Mouse (Mus musculus) granulocyte monocyte progenitor cell, adult 5-6 weeks (primary cell): Measurements from ENCODE around the gene A030005L19Rik. TPM values are rescaled to one million over a fixed set of nuclear protein-coding genes. Genes with fewer than 3 reads are reported as not detected.
"Not testable (repeated sequence)": the region's sequence is repeated elsewhere in the genome, so short reads cannot be mapped to it uniquely, and the experiment has no call there.

ENCODE experiments used
- ATAC-seq: replicated peaks from 2 replicates; pipeline ENCODE4 v1.8.0; 2016; ENCODE audit warnings: mild to moderate bottlenecking, moderate TSS enrichment, inconsistent platforms; ENCODE audit not compliant: poor library complexity, severe bottlenecking
- total RNA-seq, 2 experiments: library from RNA; stranded (forward) in 1 of 2; stranded (reverse) in 1 of 2; fragments of 200-712, 200-1000 nt in 1 of 2; fragments of >200 nt in 1 of 2; fragmentation: Nextera tagmentation in 1 of 2; gene quantifications; 2 replicates each; pipeline ENCODE4 v1.2.3; 2014 to 2017

The A030005L19Rik gene
- total RNA-seq (2014; fragmentation: Nextera tagmentation) = 1.5 TPM in 1 of 2 replicates, not detected in the other
- total RNA-seq (2017) = not detected in 2 replicates

- ATAC-seq = no peak
Observed at GRCm38 (mm10) chr1:82913025-82913424, at the start of gene A030005L19Rik. TSS of gene A030005L19Rik (plus strand) at chr1:82913325.

GRCm38 (mm10) chr1:82870202-82870601 is 42.9 kb upstream of the A030005L19Rik start:
- ATAC-seq = no peak

GRCm38 (mm10) chr1:82879172-82879571 is 34.0 kb upstream of the A030005L19Rik start:
- no peak for ATAC-seq

- no peak for ATAC-seq
Observed at GRCm38 (mm10) chr1:82880196-82880595, 32.9 kb upstream of the A030005L19Rik start.

GRCm38 (mm10) chr1:82893269-82893668 is 19.9 kb upstream of the A030005L19Rik start:
- no peak for ATAC-seq

GRCm38 (mm10) chr1:82900567-82900966 is 12.6 kb upstream of the A030005L19Rik start:
- no peak for ATAC-seq

- ATAC-seq = no peak
Observed at GRCm38 (mm10) chr1:82901201-82901600, 11.9 kb upstream of the A030005L19Rik start.

- no peak for ATAC-seq
Observed at GRCm38 (mm10) chr1:82905886-82906285, 7.2 kb upstream of the A030005L19Rik start.

- ATAC-seq = peak; percentile 22; the same call in 1 of the 2 replicates
Observed at GRCm38 (mm10) chr1:82913434-82913833, 309 bp downstream of the A030005L19Rik start.

GRCm38 (mm10) chr1:82924650-82925049 is 11.5 kb downstream of the A030005L19Rik start, which contains the start of gene A030014E15Rik:
TSS of gene A030014E15Rik (plus strand) at chr1:82924917.
- 0 out of 2 replicates have a peak, but pooled peaks have one; percentile 27 for ATAC-seq

- ATAC-seq = not testable (repeated sequence)
Observed at GRCm38 (mm10) chr1:82930558-82930957, 17.4 kb downstream of the A030005L19Rik start.

- ATAC-seq = not testable (repeated sequence)
Observed at GRCm38 (mm10) chr1:82931326-82931725, 18.2 kb downstream of the A030005L19Rik start, which contains the start of gene Gm6217. TSS of gene Gm6217 (minus strand) at chr1:82931399.

GRCm38 (mm10) chr1:82938666-82939065 is 25.5 kb downstream of the A030005L19Rik start:
- no peak for ATAC-seq

- ATAC-seq = not testable (repeated sequence)
Observed at GRCm38 (mm10) chr1:82942505-82942904, 29.4 kb downstream of the A030005L19Rik start.

- ATAC-seq = not testable (repeated sequence)
Observed at GRCm38 (mm10) chr1:82943295-82943694, 30.2 kb downstream of the A030005L19Rik start, which contains the start of gene A030003K21Rik. TSS of gene A030003K21Rik (minus strand) at chr1:82943388.

GRCm38 (mm10) chr1:82946029-82946428 is 32.9 kb downstream of the A030005L19Rik start:
- not testable (repeated sequence) for ATAC-seq

GRCm38 (mm10) chr1:82948601-82949000 is 35.5 kb downstream of the A030005L19Rik start:
- ATAC-seq = no peak

- not testable (repeated sequence) for ATAC-seq
Observed at GRCm38 (mm10) chr1:82955913-82956312, 42.8 kb downstream of the A030005L19Rik start, which contains the start of gene Gm7544. TSS of gene Gm7544 (minus strand) at chr1:82956013.

- ATAC-seq = no peak
Observed at GRCm38 (mm10) chr1:82959870-82960385, 46.8 kb downstream of the A030005L19Rik start, which contains the start of gene Gm47955. TSS of gene Gm47955 (plus strand) at chr1:82960286.
